Mouse (Mus musculus): ENCODE measurements around the gene Olfm2. TPM values are rescaled to one million over a fixed set of nuclear protein-coding genes. Genes with fewer than 3 reads are reported as not detected.
"Not testable (repeated sequence)": the region's sequence is repeated elsewhere in the genome, so short reads cannot be mapped to it uniquely, and the experiment has no call there.

Gene Olfm2
- polyA plus RNA-seq, 1 experiment from 2014 or later: 35.2 TPM

GRCm38 (mm10) chr9:20713478-20713987, 32.6 kb downstream of the Olfm2 start:
- no peaks in the 10 kb centered on the region for H3K27me3 ChIP-seq
- ATAC-seq (ENCODE audit: low FRiP score): peak; percentile 87
- WGBS: 36% methylated on average over 11 of the region's 11 CpGs
- H3K4me2 ChIP-seq: peak overlapping the region; percentile 17; the same call in 1 of the 2 replicates
- 0 out of 2 replicates have a peak, but pooled peaks cover 2% of the 10 kb centered on the region for H3K9me3 ChIP-seq
- no peak overlapping the region for H3K4me3 ChIP-seq (replicated peaks)
- peaks cover 19% of the 10 kb centered on the region for H3K4me1 ChIP-seq
- H3K36me3 ChIP-seq (replicated peaks): no peaks in the 10 kb centered on the region
- peak overlapping the region; percentile 82 for H3K27ac ChIP-seq
- H3K9ac ChIP-seq: no peak overlapping the region

GRCm38 (mm10) chr9:20712934-20713477, 33.1 kb downstream of the Olfm2 start:
- Histone ChIP-seq H3K9ac (no peak overlapping the region), H3K4me1 (peaks cover 19% of the 10 kb centered on the region), H3K9me3 (0 out of 2 replicates have a peak, but pooled peaks cover 2% of the 10 kb centered on the region), H3K4me2 (no peak overlapping the region), H3K27ac (peak overlapping the region; percentile 82), H3K4me3 (replicated peaks) (no peak overlapping the region), H3K27me3 (no peaks in the 10 kb centered on the region), H3K36me3 (replicated peaks) (no peaks in the 10 kb centered on the region)
- peak; percentile 72 for ATAC-seq (ENCODE audit: low FRiP score)
- 66% methylated on average over 5 of the region's 5 CpGs for WGBS

GRCm38 (mm10) chr9:20710471-20710870, 35.7 kb downstream of the Olfm2 start:
- H3K27ac ChIP-seq: no peak overlapping the region
- ATAC-seq (ENCODE audit: low FRiP score): no peak
- H3K36me3 ChIP-seq (replicated peaks): no peaks in the 10 kb centered on the region
- 85% methylated on average over 3 of the region's 3 CpGs for WGBS
- H3K4me2 ChIP-seq: no peak overlapping the region
- H3K9ac ChIP-seq: no peak overlapping the region
- H3K27me3 ChIP-seq: no peaks in the 10 kb centered on the region
- H3K9me3 ChIP-seq: 0 out of 2 replicates have a peak, but pooled peaks cover 2% of the 10 kb centered on the region
- H3K4me3 ChIP-seq (replicated peaks): no peak overlapping the region
- H3K4me1 ChIP-seq: peaks cover 19% of the 10 kb centered on the region

DNA sequence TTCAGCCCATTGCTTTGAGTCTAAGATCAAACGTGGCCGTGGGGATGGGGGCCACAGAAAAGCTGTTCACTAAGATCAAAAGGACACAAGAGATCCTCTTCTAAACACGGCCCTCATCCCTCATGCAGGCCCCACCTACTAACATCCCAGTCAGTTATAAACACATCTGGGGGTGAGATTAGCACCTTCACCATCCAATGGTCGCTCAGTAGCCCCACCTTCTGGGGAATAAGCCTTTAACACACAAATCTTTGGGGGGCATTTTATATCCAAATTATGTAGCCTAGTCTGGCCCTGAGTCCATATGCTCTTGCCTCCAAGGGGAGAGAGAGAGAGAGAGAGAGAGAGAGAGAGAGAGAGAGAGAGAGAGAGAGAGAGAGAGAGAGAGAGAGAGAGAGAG, 40.2 kb downstream of the Olfm2 start:
- ATAC-seq (ENCODE audit: low FRiP score): no peak
- no peaks in the 10 kb centered on the region for H3K27me3 ChIP-seq
- no peak overlapping the region for H3K4me3 ChIP-seq (replicated peaks)
- no peaks in the 10 kb centered on the region for H3K9me3 ChIP-seq
- WGBS: 50% methylated on average over 4 of the region's 4 CpGs
- no peaks in the 10 kb centered on the region for H3K36me3 ChIP-seq (replicated peaks)
- H3K9ac ChIP-seq: no peak overlapping the region
- peaks cover 15% of the 10 kb centered on the region for H3K4me1 ChIP-seq
- no peak overlapping the region for H3K4me2 ChIP-seq
- no peak overlapping the region for H3K27ac ChIP-seq

DNA sequence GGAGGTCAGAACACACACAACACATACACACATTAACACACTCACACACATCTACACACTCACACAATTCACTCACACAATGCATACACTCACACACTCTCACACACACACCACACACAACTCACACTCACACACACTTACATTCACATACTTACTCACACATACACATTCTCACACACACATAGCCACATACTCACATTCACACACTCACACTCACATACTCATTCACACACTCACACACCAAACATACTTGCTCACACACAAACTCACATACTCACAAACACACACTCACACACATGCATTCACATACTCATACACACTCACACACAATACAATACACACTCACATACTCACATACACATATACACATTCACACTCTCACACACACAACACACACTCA, 40.7 kb downstream of the Olfm2 start:
- H3K36me3 ChIP-seq (replicated peaks): no peaks in the 10 kb centered on the region
- peaks cover 15% of the 10 kb centered on the region for H3K4me1 ChIP-seq
- H3K9ac ChIP-seq: no peak overlapping the region
- no peak for ATAC-seq (ENCODE audit: low FRiP score)
- no peaks in the 10 kb centered on the region for H3K27me3 ChIP-seq
- H3K27ac ChIP-seq: no peak overlapping the region
- no peak overlapping the region for H3K4me2 ChIP-seq
- H3K9me3 ChIP-seq: no peaks in the 10 kb centered on the region
- no peak overlapping the region for H3K4me3 ChIP-seq (replicated peaks)

- H3K27ac ChIP-seq: peak overlapping the region; percentile 79
- WGBS: 48% methylated on average over 8 of the region's 8 CpGs
These were observed 42.2 kb downstream of the Olfm2 start for GRCm38 (mm10) chr9:20703832-20704380.

DNA sequence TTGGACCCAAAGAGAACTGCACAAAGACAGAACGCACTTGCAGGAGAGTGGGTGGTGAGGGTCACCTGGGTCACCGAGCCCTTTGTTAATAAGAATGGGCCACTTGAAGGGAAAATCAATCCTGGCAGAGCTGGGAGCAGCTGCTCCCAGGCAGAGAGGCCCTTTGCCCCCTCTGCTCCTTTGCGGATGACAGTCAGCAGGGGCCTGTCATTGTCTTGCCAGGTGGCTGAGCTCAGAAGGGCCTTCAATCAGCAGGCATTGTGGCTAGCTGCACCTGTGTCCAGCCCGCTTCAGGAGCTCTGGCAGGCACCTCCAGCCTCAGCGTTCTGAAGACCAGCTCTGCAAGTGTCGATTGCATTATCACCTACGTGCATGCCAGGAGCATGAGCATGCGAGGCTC, 48.7 kb downstream of the Olfm2 start:
- peaks cover 43% of the 10 kb centered on the region for H3K4me1 ChIP-seq

More at GRCm38 (mm10) chr9:20703832-20704380, 42.2 kb downstream of the Olfm2 start:
- Histone ChIP-seq H3K36me3 (replicated peaks) (no peaks in the 10 kb centered on the region), H3K9me3 (no peaks in the 10 kb centered on the region), H3K4me1 (peaks cover 15% of the 10 kb centered on the region), H3K4me3 (replicated peaks) (no peak overlapping the region), H3K9ac (no peak overlapping the region), H3K4me2 (peak overlapping the region; percentile 19; the same call in 1 of the 2 replicates), H3K27me3 (no peaks in the 10 kb centered on the region)
- ATAC-seq (ENCODE audit: low FRiP score): peak; percentile 81

GRCm38 (mm10) chr9:20696107-20696712, 49.9 kb downstream of the Olfm2 start:
- Histone ChIP-seq H3K27me3 (peaks cover 22% of the 10 kb centered on the region), H3K9ac (no peak overlapping the region), H3K27ac (peak overlapping the region; percentile 42; the same call in 1 of the 2 replicates), H3K9me3 (no peaks in the 10 kb centered on the region), H3K4me2 (no peak overlapping the region), H3K36me3 (replicated peaks) (no peaks in the 10 kb centered on the region), H3K4me1 (peaks cover 43% of the 10 kb centered on the region), H3K4me3 (replicated peaks) (no peak overlapping the region)
- ATAC-seq (ENCODE audit: low FRiP score): no peak
- WGBS: 40% methylated on average over 5 of the region's 5 CpGs

More for the DNA sequence above, 48.7 kb downstream of the Olfm2 start:
- Histone ChIP-seq H3K4me2 (no peak overlapping the region), H3K36me3 (replicated peaks) (no peaks in the 10 kb centered on the region), H3K27ac (peak overlapping the region; percentile 71), H3K4me3 (replicated peaks) (no peak overlapping the region), H3K9me3 (no peaks in the 10 kb centered on the region), H3K27me3 (peaks cover 21% of the 10 kb centered on the region), H3K9ac (no peak overlapping the region)
- peak; percentile 76 for ATAC-seq (ENCODE audit: low FRiP score)
- 9% methylated on average over 8 of the region's 8 CpGs for WGBS

DNA sequence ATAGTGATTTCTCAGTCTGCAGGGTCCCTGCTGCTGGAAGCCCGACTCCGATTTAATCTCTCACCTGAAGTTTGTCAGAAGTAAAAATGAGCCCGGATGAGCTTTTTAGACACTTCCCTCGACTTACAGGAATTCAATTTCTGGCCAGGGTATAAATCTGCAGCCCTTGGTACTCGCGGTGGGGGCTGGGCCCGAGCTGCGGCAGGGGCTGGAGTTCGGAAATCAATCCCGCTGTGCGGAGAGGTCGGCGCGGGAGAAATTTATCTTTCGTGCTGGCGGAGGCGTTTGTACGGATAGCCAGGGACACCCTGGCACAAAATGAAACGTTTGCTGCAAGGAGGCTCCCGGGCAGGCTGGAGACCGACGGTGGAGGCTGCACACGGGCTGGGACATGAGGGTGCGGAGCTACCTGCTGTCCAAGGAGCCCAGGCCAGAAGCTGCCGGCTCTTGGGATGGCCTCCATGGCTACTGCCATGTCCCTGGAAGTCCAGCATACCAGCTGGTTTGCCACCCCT, 51.4 kb downstream of the Olfm2 start:
- no peak for ATAC-seq (ENCODE audit: low FRiP score)
- Histone ChIP-seq H3K9ac (peak overlapping the region; percentile 45), H3K27ac (peak overlapping the region; percentile 36; the same call in 1 of the 2 replicates), H3K27me3 (peaks cover 27% of the 10 kb centered on the region), H3K4me1 (peaks cover 48% of the 10 kb centered on the region), H3K4me3 (replicated peaks) (peak overlapping the region; percentile 26), H3K36me3 (replicated peaks) (no peaks in the 10 kb centered on the region), H3K4me2 (peak overlapping the region; percentile 53), H3K9me3 (no peaks in the 10 kb centered on the region)
- 3% methylated on average over 25 of the region's 25 CpGs for WGBS

GRCm38 (mm10) chr9:20692863-20693262, 53.3 kb downstream of the Olfm2 start:
- Histone ChIP-seq H3K4me1 (peaks cover 49% of the 10 kb centered on the region), H3K9me3 (no peaks in the 10 kb centered on the region), H3K36me3 (replicated peaks) (no peaks in the 10 kb centered on the region), H3K27me3 (peaks cover 32% of the 10 kb centered on the region), H3K4me3 (replicated peaks) (no peak overlapping the region), H3K9ac (no peak overlapping the region), H3K4me2 (no peak overlapping the region), H3K27ac (no peak overlapping the region)
- 90% methylated on average over 3 of the region's 3 CpGs for WGBS
- ATAC-seq (ENCODE audit: low FRiP score): no peak

DNA sequence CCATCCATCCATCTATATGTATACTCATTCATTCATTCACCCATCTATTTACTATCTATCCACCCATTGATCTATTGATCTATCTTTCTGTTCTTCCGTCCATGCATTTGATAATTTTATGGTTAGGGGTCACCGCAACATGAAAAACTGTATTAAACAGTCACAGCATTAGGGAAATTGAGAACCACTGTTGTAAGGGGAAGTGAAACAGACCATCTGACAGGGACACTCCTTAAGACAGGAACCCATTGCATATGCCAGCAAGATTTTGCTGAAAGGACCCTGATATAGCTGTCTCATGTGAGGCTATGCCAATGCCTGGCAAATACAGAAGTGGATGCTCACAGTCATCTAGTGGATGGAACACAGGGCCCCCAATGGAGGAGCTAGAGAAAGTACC, 55.7 kb downstream of the Olfm2 start:
- H3K9ac ChIP-seq; H3K4me2 ChIP-seq; H3K9me3 ChIP-seq; H3K4me3 ChIP-seq (replicated peaks); H3K27ac ChIP-seq; H3K36me3 ChIP-seq (replicated peaks); ATAC-seq (ENCODE audit: low FRiP score): not testable (repeated sequence)
- Histone ChIP-seq H3K27me3 (peaks cover 42% of the 10 kb centered on the region), H3K4me1 (peaks cover 28% of the 10 kb centered on the region)
- WGBS: 94% methylated on average over 2 of the region's 2 CpGs

- Histone ChIP-seq H3K36me3 (replicated peaks) (no peaks in the 10 kb centered on the region), H3K27ac (0 out of 2 replicates have a peak overlapping the region, but pooled peaks have one; percentile 33), H3K9ac (no peak overlapping the region), H3K4me3 (replicated peaks) (no peak overlapping the region), H3K9me3 (no peaks in the 10 kb centered on the region), H3K4me1 (peaks cover 23% of the 10 kb centered on the region), H3K27me3 (peaks cover 41% of the 10 kb centered on the region), H3K4me2 (no peak overlapping the region)
- 1% methylated on average over 4 of the region's 4 CpGs for WGBS
- 0 out of 2 replicates have a peak, but pooled peaks have one; percentile 36 for ATAC-seq (ENCODE audit: low FRiP score)
These were observed 56.2 kb downstream of the Olfm2 start for GRCm38 (mm10) chr9:20689913-20690312.
